Mouse (Mus musculus) brain, embryonic 18.5 days (tissue): ENCODE data around the gene Spata5.
"Not testable (repeated sequence)": the region's sequence is repeated elsewhere in the genome, so short reads cannot be mapped to it uniquely, and the experiment has no call there.

Experiments used
- DNase-seq: peaks from one replicate; pipeline ENCODE4 v3.0.0-alpha.2; 2012; ENCODE audit warnings: low read depth, low spot score

Spata5 gene

DNA sequence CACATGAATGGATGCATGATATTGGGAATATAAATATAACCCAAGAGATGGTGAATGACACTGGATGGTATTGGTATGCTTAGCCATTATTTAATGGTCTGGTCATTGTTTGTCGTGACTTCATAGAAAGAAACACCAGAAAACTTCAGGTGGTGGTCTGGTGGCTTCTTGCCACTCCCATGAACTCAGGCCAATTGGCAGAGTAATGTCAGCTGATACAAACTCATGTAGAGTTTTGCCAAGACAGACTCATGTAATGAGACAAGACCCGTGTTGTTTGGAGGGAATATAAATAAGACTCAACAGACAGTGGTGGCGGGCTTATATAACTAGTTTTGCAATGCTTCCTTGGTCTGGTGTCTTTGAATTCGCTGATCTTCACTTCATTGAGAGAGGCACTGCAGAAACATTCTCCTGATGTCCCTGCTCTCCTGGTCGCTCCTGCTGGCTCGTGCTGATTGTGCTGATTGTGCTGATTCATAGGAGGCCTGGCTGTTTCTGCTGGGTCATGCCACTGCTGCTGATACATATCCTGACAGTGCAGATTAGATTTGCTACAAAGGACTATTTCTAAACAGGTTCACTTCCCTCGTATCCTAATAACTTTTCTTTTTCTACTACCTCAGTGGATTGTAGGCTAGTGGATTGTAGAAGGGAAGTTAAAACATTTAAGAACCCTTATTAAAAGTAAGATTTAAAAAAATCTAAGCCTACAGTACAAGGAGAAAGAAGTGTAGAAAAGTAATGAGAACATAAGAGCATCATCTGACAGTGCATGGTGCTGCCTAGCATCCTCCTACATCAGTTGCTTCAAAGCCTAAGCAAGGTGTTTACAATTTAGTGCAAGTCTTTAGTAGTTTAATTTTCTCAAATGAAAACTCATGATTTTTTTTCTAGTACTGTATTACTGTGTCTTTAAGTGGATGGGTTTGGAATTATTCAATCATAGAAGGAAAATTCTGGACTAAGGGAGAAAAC lies 90.6 kb downstream of the Spata5 start:
- no peak for DNase-seq

- no peak for DNase-seq
Measured at GRCm38 (mm10) chr3:37515485-37515884, 95.8 kb downstream of the Spata5 start.

- DNase-seq: no peak
Measured at GRCm38 (mm10) chr3:37516379-37516778, 96.7 kb downstream of the Spata5 start.

GRCm38 (mm10) chr3:37518611-37519010 lies 98.9 kb downstream of the Spata5 start:
- no peak for DNase-seq

DNA sequence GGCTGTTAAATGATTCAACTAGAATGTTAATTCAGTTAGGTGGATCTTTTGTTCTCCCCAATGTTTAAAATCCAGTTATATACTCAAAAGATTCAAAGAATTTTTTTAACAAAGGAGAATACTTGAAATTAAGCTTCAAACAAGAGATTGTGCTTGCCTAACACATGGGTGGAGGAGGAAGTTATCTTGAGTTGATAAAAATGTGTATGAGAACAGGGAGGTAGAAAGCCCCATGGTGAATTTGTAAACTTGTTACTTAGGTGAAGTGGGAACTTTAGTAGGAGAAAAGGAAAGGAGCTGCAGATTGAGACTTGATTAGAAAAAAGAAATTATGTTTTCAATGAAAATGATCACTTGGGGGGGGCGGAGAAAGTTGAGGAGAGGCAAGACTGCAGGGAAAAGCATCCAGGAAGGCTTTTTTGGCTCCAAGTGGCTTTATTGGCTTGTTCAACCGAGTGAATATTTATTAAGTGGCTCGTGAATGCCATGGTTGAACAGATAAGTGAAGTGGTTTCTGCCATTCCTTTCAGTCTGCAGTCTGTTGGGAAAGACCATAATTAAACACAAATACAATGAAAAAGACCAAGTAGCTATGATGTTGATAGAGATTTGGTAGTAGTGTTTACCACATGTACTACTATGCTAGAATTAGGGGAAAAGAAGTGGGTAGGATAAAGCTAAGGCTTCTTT lies 100.8 kb downstream of the Spata5 start:
- no peak for DNase-seq

GRCm38 (mm10) chr3:37532079-37532478 lies 112.4 kb downstream of the Spata5 start:
- no peak for DNase-seq

DNA sequence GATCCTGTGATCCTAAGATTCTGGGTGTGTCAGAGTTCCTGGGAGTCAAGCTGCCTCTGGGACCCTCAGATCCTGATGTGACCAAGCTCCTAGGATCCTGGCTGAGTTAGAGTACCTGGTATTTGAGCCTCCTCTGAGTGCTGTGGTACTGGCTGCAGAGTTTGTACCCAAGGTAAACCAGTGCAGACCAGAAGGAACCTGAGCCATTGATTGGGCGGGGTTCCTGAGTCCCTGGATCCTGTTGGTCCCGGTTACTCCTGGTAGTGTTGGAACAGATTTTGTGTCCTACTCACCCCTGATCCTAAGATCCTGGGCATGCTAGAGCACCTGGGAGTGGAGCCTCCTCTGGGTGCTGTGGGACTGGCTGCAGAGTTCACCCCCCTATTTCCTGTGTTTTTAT lies 121.0 kb downstream of the Spata5 start:
- DNase-seq: not testable (repeated sequence)

- DNase-seq: no peak
Measured at GRCm38 (mm10) chr3:37546351-37546750, 126.7 kb downstream of the Spata5 start.

DNA sequence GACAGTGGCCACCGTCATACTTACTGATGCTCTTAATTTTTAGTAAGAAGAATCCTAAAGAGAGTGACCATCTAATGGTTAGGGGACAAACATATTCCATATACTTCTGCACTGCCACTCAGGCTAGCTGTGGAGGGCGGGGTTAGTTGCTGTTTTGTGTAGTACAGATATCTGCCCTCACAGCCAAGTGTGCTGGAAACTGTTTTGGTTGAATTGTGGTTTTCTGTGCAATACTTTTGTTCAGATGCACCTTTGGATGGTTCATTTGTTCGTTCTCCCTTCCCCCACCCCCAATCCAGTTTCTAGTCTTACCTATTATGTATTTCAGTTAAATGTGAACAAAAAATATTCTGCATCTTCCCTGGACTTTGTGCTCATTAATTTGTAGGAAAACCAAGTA lies 130.5 kb downstream of the Spata5 start:
- DNase-seq: no peak

GRCm38 (mm10) chr3:37550594-37550993 lies 130.9 kb downstream of the Spata5 start:
- DNase-seq: no peak

DNA sequence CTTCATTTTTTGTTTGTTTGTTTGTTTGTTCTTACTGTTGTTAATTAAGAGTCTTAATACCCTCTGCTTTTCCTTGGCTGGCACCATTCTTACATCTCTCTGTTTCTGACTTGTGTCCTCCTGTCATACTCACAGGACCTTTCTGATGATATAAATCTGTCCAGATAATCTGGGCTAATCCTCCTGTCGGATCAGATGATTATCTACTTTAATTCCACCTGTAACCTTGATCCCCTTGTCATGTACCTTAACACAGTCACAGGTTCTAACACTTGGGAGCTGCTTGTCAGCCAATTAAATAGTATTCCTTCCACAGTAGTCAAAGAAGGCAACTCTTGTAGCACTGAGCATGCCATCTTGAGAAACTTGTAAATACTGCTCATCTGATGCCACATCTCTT lies 131.8 kb downstream of the Spata5 start:
- no peak for DNase-seq

GRCm38 (mm10) chr3:37552244-37552643 lies 132.5 kb downstream of the Spata5 start:
- DNase-seq: no peak

DNA sequence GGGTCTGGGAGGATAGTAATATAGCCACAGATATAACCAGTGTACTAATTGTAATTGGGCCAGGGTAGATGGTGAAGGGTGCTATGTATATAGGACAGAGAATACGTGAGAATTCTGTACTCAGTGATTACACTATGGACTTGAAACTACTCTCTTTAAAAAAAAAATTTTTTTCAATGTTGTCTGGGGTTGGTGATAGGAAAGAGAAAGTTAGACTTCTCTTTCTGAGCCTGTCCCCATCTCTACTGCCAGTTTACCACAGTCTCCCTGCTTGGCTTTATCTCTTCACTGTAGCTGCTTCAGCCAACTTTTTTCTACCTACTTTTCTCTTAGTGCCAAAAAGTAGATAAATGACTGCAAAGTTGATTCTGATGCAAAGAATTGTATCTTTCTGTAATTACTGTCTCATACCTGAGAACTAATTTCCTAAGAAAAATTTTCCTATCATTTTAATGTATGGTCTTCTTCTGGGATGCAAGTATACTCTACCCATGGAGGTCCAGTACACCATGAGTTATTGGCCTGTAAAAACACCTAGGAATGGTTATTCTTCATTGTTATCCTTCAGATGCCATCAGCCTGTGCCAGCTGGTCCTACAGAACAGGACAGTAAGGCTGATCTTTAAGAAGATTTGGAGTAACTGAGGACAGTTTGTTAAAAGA lies 133.8 kb downstream of the Spata5 start:
- no peak for DNase-seq

DNA sequence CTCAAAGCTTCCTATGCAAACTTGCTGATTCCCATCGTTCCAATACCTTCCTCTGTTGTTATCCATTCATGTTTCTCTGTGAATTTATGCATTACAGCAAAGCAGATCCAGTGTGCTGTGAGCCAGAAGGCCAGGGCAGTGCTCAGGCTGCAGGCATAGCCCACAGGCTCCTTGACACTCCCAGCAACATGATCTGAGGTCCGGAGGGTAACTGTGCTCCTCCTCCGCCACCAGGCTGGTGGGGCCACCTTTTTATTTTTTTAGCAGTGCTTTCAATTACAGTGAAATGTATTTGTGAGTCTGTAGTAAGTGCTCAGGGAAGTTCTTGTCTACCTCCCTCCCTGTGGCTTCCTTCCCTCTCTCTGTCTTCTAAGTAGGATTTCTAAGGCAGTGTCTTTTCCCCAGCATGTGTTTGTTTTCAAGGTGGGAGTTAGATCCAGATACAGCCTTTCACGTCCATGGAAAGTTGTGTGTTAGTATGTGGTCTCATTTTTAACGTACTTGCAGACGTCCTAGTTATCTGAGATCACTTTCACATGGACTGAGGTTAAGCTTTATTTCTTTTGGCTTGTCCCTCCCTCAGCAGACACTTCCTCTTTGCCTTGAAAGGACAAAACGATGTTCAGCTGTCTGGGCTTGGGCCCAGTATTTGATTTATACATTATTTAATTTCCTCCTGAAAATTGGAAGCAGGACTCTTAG lies 136.9 kb downstream of the Spata5 start:
- no peak for DNase-seq

DNA sequence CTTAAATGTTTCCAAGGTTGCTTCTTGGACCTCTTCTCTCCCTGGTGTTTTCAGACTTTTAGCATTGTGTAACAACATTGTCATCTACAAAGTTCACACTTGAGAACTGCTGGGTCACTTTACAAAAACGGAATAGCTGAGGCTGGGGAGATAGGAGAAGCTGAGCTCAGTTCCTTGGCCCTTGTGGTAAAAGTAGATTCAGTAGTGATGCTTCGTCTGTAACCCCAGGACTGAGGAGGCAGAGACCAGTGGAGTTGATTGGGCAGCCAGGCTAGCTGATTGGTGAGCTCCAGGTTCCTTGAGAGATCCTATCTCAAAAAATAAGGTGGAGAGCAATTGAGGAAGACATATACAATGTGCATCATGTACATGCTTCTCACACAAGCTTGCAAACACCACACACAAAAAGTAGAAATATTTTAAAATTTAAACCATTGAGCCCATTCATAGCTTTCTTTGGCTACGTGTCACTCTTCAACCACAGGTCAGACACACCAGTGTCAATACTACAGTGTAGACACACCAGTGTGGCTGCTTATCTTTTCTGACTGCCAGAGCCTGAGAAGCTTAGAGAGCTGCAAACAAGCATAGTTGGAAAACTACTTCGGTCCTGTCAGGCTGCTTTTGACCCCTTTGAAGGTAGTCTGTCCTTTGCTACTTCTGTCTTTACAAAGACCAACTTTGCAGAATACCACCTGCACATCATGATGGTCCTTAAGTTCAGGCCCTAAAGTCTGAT lies 138.2 kb downstream of the Spata5 start:
- no peak for DNase-seq

DNA sequence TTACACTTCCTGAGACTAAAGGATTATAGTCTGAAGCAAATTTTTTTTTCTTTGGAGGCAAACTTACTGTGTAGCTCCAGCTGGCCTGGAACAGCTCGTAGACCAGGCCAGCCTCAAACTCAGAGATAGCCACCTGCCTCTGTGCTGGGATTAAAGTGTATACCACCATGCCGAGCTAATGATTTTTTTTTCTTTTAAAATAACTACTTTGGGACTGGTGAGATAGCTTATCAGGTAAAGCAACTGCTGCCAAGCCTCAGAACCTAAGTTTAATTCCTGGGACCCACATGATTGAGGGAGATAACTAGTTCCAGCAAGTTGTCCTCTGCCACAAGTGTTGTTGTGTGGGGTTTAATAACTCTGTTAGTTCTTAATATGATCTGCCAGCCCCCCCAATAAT lies 139.6 kb downstream of the Spata5 start:
- no peak for DNase-seq

GRCm38 (mm10) chr3:37561466-37561865 lies 141.8 kb downstream of the Spata5 start:
- no peak for DNase-seq

GRCm38 (mm10) chr3:37566097-37566496 lies 146.4 kb downstream of the Spata5 start:
- no peak for DNase-seq

DNA sequence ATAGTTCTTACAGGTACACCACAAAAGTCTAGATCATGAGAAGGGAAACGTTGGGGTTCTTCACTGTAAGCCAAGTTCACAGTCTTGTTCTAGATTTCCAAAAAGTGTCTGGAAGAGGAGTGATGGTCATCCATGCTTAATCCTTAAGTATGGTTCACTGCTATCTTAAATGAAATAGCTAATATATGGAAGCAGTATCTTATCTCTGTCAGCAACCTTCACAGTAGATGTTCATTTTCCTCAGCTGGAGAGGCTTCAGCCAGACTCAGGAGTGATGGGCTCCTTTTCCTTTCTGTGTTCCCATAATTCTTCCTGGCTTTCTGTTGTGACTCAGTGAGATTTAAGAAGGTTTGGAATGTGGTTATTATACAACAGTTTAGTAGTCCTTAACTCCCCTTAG lies 147.8 kb downstream of the Spata5 start:
- DNase-seq: no peak

GRCm38 (mm10) chr3:37568780-37569179 lies 149.1 kb downstream of the Spata5 start:
- DNase-seq: no peak
